Mouse (Mus musculus) granulocyte monocyte progenitor cell, adult 5-6 weeks (primary cell): ENCODE measurements around the gene Trmt44. TPM values are rescaled to one million over a fixed set of nuclear protein-coding genes. Genes with fewer than 3 reads are reported as not detected.

Source experiments
- ATAC-seq: replicated peaks from 2 replicates; pipeline ENCODE4 v1.8.0; 2016; ENCODE audit warnings: mild to moderate bottlenecking, moderate TSS enrichment, inconsistent platforms; ENCODE audit not compliant: poor library complexity, severe bottlenecking
- total RNA-seq, 2 experiments: library from RNA; stranded (forward) in 1 of 2; stranded (reverse) in 1 of 2; fragments of 200-712, 200-1000 nt in 1 of 2; fragments of >200 nt in 1 of 2; fragmentation: Nextera tagmentation in 1 of 2; gene quantifications; 2 replicates each; pipeline ENCODE4 v1.2.3; 2014 to 2017

Gene Trmt44
- total RNA-seq, 2 experiments from 2014 or later = 9.5 to 13.3 TPM

DNA sequence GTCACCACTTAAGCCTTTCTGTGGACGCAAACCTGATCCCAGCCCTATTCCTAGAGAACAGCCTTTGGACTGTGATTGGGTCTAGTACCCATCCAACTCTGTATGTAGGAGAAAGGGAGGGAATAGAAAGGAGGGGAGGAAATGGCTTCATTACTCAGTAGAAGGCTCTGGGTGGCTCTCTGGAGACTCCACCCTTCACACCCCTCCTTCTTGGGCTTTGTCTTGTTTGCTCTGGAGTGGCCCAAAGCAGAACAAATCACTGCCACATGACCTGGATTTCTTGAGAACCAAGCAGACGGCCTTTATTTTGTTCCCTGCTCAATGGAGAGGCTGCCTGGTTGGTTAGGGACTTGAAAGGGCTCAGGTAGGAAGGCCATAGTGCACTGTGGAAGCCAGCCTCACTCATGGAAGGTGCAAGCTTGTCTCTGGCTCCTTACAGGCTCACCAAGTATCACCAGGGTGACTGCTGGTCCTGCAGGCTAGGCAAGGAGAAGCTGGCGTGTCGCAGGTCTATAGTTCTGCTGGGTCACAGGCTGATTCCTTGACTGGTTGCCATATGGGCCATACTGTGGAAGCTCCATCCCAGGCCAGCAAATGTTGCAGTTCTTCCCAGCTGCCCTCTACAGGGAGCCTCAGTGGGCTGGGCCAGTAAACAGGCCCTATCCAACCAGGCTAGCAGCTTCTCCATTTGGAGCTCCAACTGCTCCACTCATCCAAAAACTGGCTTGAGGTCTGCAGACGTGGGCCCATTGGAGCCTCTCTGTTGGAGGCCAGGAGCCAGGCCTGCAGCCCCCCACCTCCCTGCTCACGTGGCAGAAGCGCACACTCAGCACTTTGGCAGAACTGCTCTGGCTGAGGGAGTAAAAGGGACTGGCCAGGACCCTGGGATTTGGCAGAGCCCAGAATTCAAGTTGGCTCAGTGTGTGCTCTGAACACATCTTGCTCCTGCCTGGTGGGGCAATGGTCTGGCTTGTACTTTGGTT, 22.7 kb downstream of the Trmt44 start:
- ATAC-seq = no peak

DNA sequence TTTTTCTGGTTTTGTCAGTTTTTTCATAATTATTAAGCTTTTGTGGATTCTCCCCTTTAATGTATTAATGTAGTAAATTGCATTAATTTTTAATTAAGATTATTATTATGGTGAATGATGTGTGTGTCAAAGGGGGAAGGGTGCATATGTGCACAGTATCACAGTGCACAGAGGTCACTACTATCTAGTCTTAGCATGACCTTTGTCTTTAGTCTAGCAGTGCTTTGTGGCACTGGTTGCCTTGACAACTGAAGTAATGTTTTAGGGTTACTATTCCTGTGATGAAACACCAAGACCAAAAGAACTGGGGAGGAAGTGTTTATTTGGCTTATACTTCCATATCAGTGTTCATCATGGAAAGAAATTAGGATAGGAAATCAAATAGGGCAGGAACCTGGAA, 28.7 kb downstream of the Trmt44 start:
- no peak for ATAC-seq

DNA sequence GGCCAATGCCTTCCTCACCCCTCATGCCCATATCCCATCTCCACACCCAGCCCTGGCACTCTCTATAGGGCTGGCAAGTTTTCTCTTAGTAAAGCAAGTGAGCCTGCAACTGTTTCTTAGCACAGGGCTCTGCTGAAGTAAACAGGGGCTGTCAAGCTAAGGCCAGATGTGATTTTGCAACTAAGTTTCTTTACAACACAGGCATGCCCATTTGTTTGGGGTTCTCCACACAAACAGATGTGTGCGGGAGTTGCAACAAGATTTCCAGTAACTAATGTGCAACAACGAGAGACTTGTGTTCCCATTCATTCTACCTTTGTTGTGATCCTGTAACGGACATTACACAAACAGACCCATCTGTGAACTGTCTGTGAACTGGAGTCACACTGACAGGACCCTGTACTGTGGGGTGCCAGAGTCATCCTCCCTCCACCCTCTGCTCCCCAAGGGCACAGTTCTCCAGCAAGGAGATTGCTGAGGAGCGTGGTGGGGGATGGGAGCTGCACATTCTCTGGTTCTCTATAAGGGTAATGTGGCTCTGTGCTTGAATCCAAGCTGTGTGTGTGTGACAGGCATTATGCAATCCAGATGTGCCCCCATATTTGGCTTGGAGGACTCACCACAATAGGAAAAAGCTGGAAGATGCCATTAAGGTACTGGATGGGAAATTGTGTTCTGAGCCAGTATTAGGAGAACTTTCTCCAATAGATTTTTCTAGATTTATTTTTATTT, 33.6 kb downstream of the Trmt44 start:
- no peak for ATAC-seq

DNA sequence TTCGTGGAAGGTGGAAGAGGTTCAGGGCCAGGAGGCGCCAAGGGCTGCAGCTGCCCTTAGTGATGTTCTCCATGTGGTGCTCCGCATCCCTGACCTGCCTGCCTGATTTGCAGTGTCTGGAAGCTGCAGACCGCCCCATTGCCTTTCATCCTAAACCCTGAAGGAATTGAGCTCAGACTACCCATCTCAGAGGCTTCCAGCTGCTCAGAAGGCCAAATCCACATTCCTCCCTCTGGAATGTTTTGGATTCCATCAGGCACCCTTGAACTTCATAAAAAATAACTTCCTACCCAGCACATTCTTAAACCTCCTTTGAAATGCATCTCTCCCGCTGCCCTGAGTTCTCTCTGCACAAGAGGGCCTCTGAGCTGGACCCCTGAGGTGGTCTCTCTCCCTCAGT, 34.3 kb downstream of the Trmt44 start:
- no peak for ATAC-seq

DNA sequence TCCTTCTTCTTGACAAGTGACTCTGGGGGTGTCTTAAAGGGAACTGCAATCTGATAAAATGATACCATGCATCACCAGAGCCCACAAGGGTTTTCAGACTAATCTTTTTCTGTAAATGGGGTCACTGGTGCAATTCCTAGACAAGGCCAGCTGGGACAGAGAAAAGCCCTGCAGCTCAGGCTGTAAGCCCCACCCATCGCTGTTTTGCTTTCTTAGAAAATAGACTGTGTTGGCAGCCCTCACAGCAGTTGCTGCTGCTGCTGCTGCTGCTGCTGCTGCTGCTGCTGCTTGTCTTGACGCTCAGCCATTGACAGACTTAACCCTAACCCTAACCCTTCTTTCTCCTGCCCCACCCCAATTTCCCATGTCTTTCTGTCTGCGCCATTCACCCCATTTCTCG, 35.3 kb downstream of the Trmt44 start:
- ATAC-seq = no peak

DNA sequence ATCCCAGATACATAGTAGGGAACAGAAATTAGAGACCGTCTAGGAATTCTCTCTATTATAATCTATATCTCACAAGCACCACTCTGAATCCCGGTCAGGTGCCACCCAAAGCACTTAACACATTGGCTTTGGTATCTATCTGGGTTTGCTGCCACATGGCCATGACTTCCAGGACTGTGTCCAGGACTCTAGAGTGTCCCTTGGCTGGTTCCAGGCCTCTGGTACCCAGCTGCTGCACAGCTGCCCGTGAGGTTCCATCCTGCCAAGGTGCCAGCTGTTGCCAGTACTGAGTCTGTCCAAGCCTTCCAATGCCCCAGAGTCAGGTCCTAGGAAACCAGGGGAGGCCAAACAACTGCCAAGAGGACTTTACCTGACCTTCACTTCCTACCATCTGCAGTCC, 36.8 kb downstream of the Trmt44 start:
- no peak for ATAC-seq

DNA sequence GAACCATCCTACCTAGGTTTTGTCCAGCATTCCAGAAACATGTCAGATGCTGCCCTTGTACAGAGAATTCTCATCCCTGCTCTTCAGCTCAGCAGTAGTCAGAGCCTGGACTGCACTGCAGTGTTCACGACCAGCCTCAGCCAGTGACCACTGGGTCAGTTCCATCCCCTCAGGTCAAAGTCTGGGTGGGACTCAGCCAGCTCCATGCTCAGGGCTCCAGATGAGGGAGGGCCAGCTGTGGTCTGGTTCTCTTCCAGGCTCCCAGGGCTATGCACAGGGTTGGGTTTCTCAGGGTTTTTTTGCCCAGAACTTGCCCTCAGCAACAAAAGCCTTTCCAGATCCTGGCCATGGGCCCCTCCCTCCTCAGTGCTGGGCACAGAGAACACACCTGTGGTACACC, 37.4 kb downstream of the Trmt44 start:
- ATAC-seq = no peak

DNA sequence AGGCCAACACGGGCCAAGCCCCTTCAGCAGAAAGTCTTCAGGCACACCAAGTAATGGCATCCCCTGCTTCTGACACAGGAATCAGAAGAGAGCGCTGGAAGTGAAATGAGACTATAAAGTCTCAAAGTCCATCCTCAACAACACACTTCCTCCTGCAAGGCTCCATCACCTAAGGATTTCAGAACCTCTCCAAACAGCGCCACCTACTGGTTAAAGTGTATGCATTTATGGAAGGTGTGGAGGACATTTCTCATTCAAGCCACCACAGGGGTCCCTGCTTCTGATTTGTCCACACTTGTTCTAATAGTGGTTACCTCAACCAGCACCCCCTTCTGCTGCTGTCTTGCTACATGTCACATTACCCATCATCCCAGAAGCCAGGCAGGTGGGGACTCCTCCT, 38.6 kb downstream of the Trmt44 start:
- ATAC-seq = no peak

DNA sequence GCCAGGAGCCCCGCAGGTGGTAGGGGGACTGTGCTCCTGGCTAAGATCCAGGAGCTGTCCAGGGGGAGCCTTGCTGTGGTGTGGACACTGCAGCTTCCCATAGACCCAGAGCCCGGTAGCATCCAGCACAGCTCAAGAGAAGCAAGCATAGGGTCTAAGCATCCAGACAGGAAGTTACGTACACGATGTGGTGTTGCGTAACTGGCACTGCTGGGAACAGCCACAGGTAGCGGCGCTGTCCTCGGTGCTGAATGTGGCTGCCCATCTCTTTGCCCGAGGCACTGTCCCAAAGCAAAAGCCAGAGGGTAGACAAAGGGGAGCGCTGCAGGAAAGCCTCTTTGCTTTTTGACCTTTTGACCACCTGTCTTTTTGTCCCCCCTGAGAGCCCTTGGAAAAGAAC, 43.3 kb downstream of the Trmt44 start:
- ATAC-seq = peak; percentile 93

DNA sequence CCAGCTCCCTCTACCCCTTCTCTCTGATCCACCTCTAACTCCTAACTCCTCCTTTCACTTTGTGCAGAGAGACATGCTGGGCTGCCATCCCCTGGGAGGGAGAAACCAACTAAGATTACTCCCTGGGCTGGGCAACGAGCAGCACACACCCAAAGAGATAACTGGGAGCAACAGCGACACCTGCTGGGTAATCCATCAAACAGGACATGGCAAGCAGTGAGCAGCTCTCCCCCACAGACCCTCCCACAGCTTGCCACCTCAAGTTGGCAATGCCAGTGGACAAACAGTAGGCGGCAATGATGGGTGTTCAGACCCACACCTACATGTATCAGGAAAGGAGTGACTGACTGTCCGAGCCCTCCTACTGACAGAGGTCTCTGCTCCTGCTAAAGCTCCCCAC, 44.4 kb downstream of the Trmt44 start:
- peak; percentile 63 for ATAC-seq

DNA sequence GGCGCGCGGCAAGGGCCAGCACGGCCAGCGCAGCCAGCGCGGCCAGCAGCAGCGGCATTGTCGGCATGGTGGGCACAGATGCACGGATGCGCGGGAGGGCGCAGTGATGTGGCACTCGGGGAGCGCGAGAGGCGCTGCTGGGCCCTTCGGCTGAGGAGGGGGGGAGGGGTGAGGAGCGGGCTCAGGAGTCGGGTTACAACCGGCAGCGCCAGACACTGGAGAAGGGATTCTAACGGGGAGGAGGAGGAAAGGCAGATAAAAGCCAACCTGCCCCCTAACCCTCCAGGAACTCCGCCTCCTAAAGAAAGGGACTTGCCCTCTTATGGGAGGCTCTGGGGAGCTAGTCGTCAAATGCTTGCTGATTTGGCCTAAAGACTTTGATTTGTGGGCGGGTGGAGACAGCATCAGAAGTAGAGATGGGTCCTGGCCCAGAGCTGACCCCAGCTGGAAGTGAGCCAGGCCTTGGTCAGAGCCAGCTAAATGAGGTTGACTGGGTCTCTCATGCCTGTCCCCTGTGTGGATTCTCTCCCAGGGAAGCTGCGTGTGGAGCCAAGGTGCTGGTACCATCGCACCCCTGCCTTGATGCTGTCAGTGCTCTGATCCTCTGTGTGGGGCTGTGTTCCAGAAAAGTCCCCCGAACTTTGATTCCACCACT, 49.3 kb downstream of the Trmt44 start, which contains the start of gene Cpz:
TSS of gene Cpz (minus strand) at position 230 of the 655 bp plus-strand sequence.
- ATAC-seq = no peak

DNA sequence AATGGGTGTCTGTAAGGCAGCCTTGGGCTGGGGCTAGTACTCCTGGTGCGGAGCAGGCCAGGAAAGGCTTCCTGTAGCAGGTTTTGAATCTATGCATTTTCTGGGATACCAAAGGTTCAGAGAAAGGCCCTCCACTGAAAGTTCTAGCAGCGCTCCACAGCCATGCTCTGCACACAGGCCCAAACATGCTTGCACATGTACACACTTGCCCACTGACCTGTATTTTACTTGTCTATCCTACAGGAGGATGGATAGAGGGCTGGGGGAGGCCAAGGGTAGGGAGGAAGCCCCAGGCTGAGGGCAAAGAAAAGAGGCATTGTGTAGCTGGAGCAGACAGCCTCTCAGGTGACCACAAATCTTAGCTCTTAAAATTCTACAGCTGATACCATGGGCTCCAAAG, 50.5 kb downstream of the Trmt44 start:
- ATAC-seq = no peak

DNA sequence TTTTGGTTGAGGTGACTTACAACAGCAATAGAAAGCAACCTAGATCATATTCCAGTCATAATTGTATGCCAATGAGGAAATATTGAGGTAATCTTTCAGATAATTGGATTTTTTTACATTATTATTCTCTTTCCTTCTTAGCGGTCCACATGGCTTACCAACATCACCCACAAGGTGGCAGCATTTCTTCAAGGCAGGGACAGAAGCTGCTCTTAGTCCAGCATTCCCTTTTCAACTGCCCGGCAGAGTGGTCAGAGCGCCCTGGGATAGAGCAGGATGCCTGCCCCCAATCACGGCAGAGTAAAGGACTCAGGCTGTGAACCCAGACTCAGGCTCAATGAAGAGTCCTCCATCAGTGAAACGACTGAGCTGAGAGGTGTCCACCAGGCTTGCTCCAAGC, 51.1 kb downstream of the Trmt44 start:
- ATAC-seq = peak; percentile 46; the same call in 1 of the 2 replicates

DNA sequence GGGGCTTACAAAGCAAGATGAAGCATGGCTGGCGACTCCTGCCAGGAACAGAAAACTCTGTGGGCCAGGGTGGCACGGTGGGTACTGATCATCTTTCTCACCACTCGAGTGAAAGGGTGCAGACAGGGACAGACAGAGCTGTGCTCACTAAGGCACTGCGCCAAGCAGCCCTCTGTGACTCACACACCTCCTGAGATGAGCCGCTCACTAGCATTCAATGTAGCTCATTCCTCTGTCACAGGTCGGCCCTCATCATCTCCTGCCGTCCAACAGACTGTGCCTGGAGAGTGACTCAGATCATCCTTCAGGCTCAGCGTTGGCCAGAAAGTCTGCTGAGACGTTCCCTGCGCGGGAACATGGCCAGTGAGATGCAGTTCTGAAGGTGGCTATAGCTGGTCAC, 58.1 kb downstream of the Trmt44 start:
- ATAC-seq = no peak

DNA sequence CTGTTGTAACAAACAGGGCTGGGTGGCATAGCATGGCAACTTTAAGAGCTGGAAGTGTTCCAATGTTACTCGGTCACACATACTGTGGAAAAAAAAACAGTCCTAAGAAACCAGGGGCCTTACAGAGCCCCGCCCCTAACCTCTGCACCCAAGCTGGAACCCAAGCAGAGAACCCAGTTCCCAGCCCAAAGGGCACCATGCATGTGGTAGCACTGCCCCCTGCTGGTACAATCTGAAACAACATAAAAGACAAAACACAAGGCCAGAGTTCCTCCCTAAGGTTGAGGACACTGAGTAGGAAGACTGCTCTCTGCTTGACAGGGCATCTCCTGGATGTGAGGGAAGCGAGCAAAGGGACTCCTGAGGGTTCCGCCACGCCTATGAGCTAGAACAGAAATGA, 64.3 kb downstream of the Trmt44 start:
- peak; percentile 65 for ATAC-seq

Other genes starting within 250 kb of the Trmt44 start
- gene Hmx1, start 186.0 kb downstream of the Trmt44 start, total RNA-seq (2014; fragmentation: Nextera tagmentation) = not detected in 2 replicates
- not detected in 2 replicates for gene Hmx1, start 186.0 kb downstream of the Trmt44 start, total RNA-seq (2017)
- not detected in 2 replicates for gene Cpz, start 49.4 kb downstream of the Trmt44 start, total RNA-seq (2014; fragmentation: Nextera tagmentation)
- not detected in 2 replicates for gene Cpz, start 49.4 kb downstream of the Trmt44 start, total RNA-seq (2017)
- gene Acox3, start 8.0 kb upstream of the Trmt44 start, total RNA-seq (2014; fragmentation: Nextera tagmentation) = 41.4 and 56.5 TPM in 2 replicates
- gene Acox3, start 8.0 kb upstream of the Trmt44 start, total RNA-seq (2017) = 25.3 and 34.5 TPM in 2 replicates
- gene Htra3, start 104.7 kb upstream of the Trmt44 start, total RNA-seq (2014; fragmentation: Nextera tagmentation) = not detected in 2 replicates
- gene Htra3, start 104.7 kb upstream of the Trmt44 start, total RNA-seq (2017) = not detected in 2 replicates
- 3.9 and 26.5 TPM in 2 replicates for gene Sh3tc1, start 164.9 kb upstream of the Trmt44 start, total RNA-seq (2014; fragmentation: Nextera tagmentation)
- gene Sh3tc1, start 164.9 kb upstream of the Trmt44 start, total RNA-seq (2017) = 3.9 and 5.1 TPM in 2 replicates
- gene Ablim2, start 182.8 kb upstream of the Trmt44 start, total RNA-seq (2014; fragmentation: Nextera tagmentation) = 1.6 TPM in 1 of 2 replicates, not detected in the other
- gene Ablim2, start 182.8 kb upstream of the Trmt44 start, total RNA-seq (2017) = 0.22 TPM in 1 of 2 replicates, not detected in the other